Mouse (Mus musculus): Measurements from ENCODE around the gene Dus3l. TPM values are rescaled to one million over a fixed set of nuclear protein-coding genes. Genes with fewer than 3 reads are reported as not detected.

Gene Dus3l
- total and polyA plus RNA-seq, 2 experiments from 2014 or later: 85.9 to 96.5 TPM

GRCm38 (mm10) chr17:56754271-56755185 lies 10.0 kb upstream of the Dus3l start:
- WGBS: 13% methylated on average over 36 of the region's 36 CpGs
- H3K27me3 ChIP-seq (ENCODE audit: insufficient read depth, low read length): peaks cover 54% of the 10 kb centered on the region
- H3K27ac ChIP-seq: no peak overlapping the region
- H3K9ac ChIP-seq (replicated peaks; ENCODE audit: low read length): no peak overlapping the region
- H3K9me3 ChIP-seq (ENCODE audit: low read length): no peaks in the 10 kb centered on the region
- no peak overlapping the region for H3K4me2 ChIP-seq (ENCODE audit: low read depth, low read length)
- no peak overlapping the region for H3K4me3 ChIP-seq (ENCODE audit: low read length)
- DNase-seq (ENCODE audit: low spot score) (no peak), ATAC-seq (no peak)
- no peaks in the 10 kb centered on the region for H3K36me3 ChIP-seq (ENCODE audit: insufficient read depth, low read length)
- H3K4me1 ChIP-seq (ENCODE audit: insufficient read depth, low read length): peaks cover 7% of the 10 kb centered on the region
- no peak for TF ChIP-seq CTCF (IDR thresholded peaks at IDR 0.05; ENCODE audit: low read depth)

DNA sequence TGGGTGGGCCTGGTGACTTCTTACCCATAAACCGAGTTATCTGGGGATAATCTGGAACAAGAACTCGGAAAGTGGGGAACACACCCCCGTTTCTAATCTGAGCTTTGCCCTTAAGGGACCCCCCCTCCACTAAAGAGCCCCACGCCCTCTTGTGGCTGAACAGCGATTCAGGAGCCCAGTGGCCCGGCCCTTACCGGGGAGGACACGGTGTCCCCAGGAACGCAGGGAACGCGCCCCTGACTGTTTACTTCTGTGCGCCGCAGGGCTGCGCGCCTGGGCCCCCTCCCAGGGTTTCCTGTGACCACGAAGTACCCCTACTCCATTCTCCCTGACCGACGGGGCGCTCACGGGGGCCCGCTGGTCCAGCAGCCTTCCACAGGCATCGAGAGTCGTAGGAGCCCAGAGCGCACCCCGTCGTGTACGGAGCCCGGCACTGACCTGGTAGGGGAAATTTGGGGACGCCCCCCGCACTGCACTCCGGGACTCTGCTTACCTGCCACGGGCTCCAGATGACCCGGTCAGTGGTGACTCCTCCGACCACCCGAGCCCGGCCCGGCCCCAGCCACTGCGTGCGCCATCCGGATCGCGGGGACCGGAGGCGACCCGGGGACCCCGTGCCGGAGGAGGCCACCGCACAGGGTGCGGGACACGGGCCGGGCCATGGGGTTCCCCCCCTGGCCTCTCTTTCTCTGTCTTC lies 7.7 kb upstream of the Dus3l start:
- Histone ChIP-seq H3K9ac (replicated peaks; ENCODE audit: low read length) (peak overlapping the region; percentile 30), H3K4me3 (ENCODE audit: low read length) (peak overlapping the region; percentile 43), H3K27me3 (ENCODE audit: insufficient read depth, low read length) (peaks cover 52% of the 10 kb centered on the region), H3K27ac (no peak overlapping the region), H3K36me3 (ENCODE audit: insufficient read depth, low read length) (no peaks in the 10 kb centered on the region), H3K4me1 (ENCODE audit: insufficient read depth, low read length) (peaks cover 7% of the 10 kb centered on the region), H3K4me2 (ENCODE audit: low read depth, low read length) (peak overlapping the region; percentile 81), H3K9me3 (ENCODE audit: low read length) (no peaks in the 10 kb centered on the region)
- peak; percentile 3 for DNase-seq (ENCODE audit: low spot score)
- peak; percentile 51 for TF ChIP-seq CTCF (IDR thresholded peaks at IDR 0.05; ENCODE audit: low read depth)
- 1% methylated on average over 50 of the region's 51 CpGs for WGBS
- ATAC-seq: peak; percentile 7; the same call in 1 of the 2 replicates

DNA sequence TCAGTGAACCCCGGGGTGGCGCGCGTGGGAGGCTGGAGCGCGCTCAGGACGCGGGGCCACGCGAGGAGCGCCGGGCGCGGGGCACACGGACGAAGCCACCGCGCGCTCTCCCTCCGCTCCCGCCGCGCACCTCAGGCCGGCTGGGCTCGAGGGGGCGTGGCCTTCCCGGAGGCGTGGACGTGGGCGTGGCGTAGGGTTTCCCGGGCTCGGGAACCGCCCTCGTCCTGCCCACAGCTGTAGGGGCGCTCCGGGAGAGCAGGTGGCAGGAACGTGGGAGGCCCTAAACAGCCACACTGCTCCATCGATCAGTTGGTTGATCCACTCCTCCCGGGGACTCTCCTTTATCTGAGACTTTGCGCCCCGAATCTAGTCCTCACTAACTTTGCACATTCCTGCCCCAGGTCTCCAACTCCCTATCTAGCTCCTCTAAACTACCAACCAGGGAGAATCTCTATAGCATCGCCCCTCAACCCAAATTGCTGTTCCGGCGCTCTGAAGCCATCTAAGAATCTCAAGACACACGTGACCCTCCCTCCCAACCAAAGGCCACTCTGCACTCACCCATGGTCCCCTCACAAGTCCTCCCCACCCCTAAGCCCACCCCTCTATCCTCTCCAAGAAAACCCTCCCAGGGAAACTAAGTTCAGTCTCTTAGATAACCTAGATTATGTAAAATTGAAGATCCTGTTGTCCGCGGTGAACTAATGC lies 7.0 kb upstream of the Dus3l start, which contains the start of gene Nrtn:
TSS of gene Nrtn (minus strand) at position 115 of the 708 bp plus-strand sequence.
- H3K27ac ChIP-seq: no peak within 1 kb of the TSS
- H3K4me2 ChIP-seq (ENCODE audit: low read depth, low read length): peak within 1 kb of the TSS; percentile 81
- no peak for TF ChIP-seq CTCF (IDR thresholded peaks at IDR 0.05; ENCODE audit: low read depth)
- peak within 1 kb of the TSS; percentile 30 for H3K9ac ChIP-seq (replicated peaks; ENCODE audit: low read length)
- ATAC-seq: peak; percentile 11; the same call in 1 of the 2 replicates
- no peaks in the 10 kb centered on the region for H3K36me3 ChIP-seq (ENCODE audit: insufficient read depth, low read length)
- H3K9me3 ChIP-seq (ENCODE audit: low read length): no peaks in the 10 kb centered on the region
- peaks cover 8% of the 10 kb centered on the region for H3K4me1 ChIP-seq (ENCODE audit: insufficient read depth, low read length)
- DNase-seq (ENCODE audit: low spot score): peak; percentile 64
- H3K27me3 ChIP-seq (ENCODE audit: insufficient read depth, low read length): peaks cover 45% of the 10 kb centered on the region
- WGBS: 2% methylated on average over 41 of the region's 48 CpGs
- peak within 1 kb of the TSS; percentile 43 for H3K4me3 ChIP-seq (ENCODE audit: low read length)

DNA sequence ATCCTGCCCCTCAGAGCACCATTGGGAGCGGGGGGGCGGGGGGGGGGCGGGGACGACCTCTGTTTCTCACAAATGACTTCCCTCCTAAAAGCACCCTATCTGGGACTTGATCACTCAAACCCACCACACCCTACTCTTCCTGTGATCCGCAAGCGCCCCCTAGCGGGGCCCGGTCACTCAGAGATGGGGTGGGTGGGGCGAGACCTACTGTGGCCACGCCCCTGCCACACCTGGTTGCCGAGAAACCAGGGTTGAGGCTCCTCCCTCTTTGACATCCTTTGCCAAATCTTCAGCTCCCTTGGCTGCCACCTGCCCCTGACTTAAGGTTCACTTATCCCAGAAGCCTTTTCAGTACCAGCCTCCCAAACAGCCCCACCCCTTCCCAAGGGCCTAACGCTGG lies 6.4 kb upstream of the Dus3l start:
- peak; percentile 49 for TF ChIP-seq CTCF (IDR thresholded peaks at IDR 0.05; ENCODE audit: low read depth)
- Histone ChIP-seq H3K27ac (no peak overlapping the region), H3K9ac (replicated peaks; ENCODE audit: low read length) (no peak overlapping the region), H3K36me3 (ENCODE audit: insufficient read depth, low read length) (no peaks in the 10 kb centered on the region), H3K4me2 (ENCODE audit: low read depth, low read length) (peak overlapping the region; percentile 81; the same call in 1 of the 2 replicates), H3K9me3 (ENCODE audit: low read length) (no peaks in the 10 kb centered on the region), H3K27me3 (ENCODE audit: insufficient read depth, low read length) (peaks cover 44% of the 10 kb centered on the region), H3K4me3 (ENCODE audit: low read length) (no peak overlapping the region), H3K4me1 (ENCODE audit: insufficient read depth, low read length) (peaks cover 14% of the 10 kb centered on the region)
- no peak for ATAC-seq
- DNase-seq (ENCODE audit: low spot score): peak; percentile 65
- 10% methylated on average over 12 of the region's 12 CpGs for WGBS

- Histone ChIP-seq H3K27ac (no peak overlapping the region), H3K27me3 (ENCODE audit: insufficient read depth, low read length) (peaks cover 34% of the 10 kb centered on the region), H3K9ac (replicated peaks; ENCODE audit: low read length) (no peak overlapping the region), H3K4me1 (ENCODE audit: insufficient read depth, low read length) (peaks cover 15% of the 10 kb centered on the region), H3K4me3 (ENCODE audit: low read length) (no peak overlapping the region), H3K4me2 (ENCODE audit: low read depth, low read length) (no peak overlapping the region), H3K9me3 (ENCODE audit: low read length) (no peaks in the 10 kb centered on the region), H3K36me3 (ENCODE audit: insufficient read depth, low read length) (no peaks in the 10 kb centered on the region)
- no peak for TF ChIP-seq CTCF (IDR thresholded peaks at IDR 0.05; ENCODE audit: low read depth)
- ATAC-seq (no peak), DNase-seq (ENCODE audit: low spot score) (no peak)
- 35% methylated on average over 7 of the region's 7 CpGs for WGBS
These were observed 5.3 kb upstream of the Dus3l start for GRCm38 (mm10) chr17:56759261-56759660.

DNA sequence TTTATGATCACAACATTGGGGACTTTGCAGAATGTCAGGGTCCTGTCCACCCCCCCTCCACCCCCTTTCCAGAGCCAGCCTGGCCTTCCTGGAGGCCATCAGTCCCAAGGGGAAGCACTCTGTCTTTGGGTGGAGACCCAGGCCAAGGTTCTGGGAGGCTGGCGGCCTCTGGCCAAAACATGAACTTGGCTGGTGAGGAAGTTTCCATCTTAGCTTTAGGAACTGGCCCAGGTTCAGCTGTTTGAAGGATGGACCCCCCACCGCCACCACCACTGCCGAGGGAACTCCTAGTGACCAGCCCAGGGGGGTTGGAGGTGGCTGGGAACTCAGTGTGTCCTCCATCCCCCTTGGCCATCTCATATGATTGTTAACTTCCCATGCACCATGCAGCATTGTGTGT lies 3.5 kb upstream of the Dus3l start:
- peak; percentile 4 for DNase-seq (ENCODE audit: low spot score)
- Histone ChIP-seq H3K9me3 (ENCODE audit: low read length) (no peaks in the 10 kb centered on the region), H3K4me2 (ENCODE audit: low read depth, low read length) (no peak overlapping the region), H3K27ac (no peak overlapping the region), H3K36me3 (ENCODE audit: insufficient read depth, low read length) (no peaks in the 10 kb centered on the region), H3K27me3 (ENCODE audit: insufficient read depth, low read length) (peaks cover 16% of the 10 kb centered on the region), H3K4me1 (ENCODE audit: insufficient read depth, low read length) (peaks cover 20% of the 10 kb centered on the region), H3K9ac (replicated peaks; ENCODE audit: low read length) (no peak overlapping the region), H3K4me3 (ENCODE audit: low read length) (no peak overlapping the region)
- no peak for ATAC-seq
- no peak for TF ChIP-seq CTCF (IDR thresholded peaks at IDR 0.05; ENCODE audit: low read depth)
- 53% methylated on average over 3 of the region's 3 CpGs for WGBS

Data from hindbrain, postnatal 0 days (tissue).